19 mouse cellular contexts compared by ENCODE assay signal in genomic region chr15:79929734-79930133, GRCm38 (mm10). TPM values are rescaled to one million over a fixed set of nuclear protein-coding genes. Genes with fewer than 3 reads are reported as not detected.
A peak's percentile ranks its signal among the peaks of the same experiment; 100 is the strongest.
DNase-seq lines count a peak whose midpoint lies in the region; ATAC-seq and TF ChIP-seq lines count a peak whose summit lies in the region.
"Had no signal": no experiment of that assay in that cellular context is flagged by ENCODE, and none has a peak within 500 bp of the region (broad histone marks: within the 10 kb centered on the region; RNA-seq: fewer than 3 reads in every experiment).

No protein-coding gene starts in this region.

- TF ChIP-seq CTCF in E14TG2a.4 (conservative IDR thresholded peaks at IDR 0.05; ENCODE audit: low read length): no peak
- no peak for TF ChIP-seq CTCF in ES-Bruce4 (IDR thresholded peaks at IDR 0.05; ENCODE audit: low read depth, low read length)

- H3K9me3 ChIP-seq in heart, embryonic 13.5 days: no peaks in the 10 kb centered on the region
- H3K9me3 ChIP-seq in megakaryocyte, embryonic 14.5 days: no peaks in the 10 kb centered on the region
- no peaks in the 10 kb centered on the region for H3K9me3 ChIP-seq in E14TG2a.4 (ENCODE audit: low read length)
- no peaks in the 10 kb centered on the region for H3K9me3 ChIP-seq in ES-Bruce4 (replicated peaks; ENCODE audit: control insufficient read depth, insufficient read depth, low read length, poor library complexity, severe bottlenecking)
- H3K9me3 ChIP-seq: embryonic facial prominence, embryonic 15.5 days; forebrain, embryonic 10.5 days; hindbrain, embryonic 12.5 days; intestine, embryonic 15.5 days had no signal

- no peak for ATAC-seq in heart, embryonic 13.5 days (ENCODE audit: extremely low read depth, insufficient number of reproducible peaks, low FRiP score, low TSS enrichment)
- ATAC-seq in megakaryocyte, adult 5-6 weeks (ENCODE audit: poor library complexity, severe bottlenecking): no peak
- ATAC-seq: activated CD4-positive, CD25-positive, alpha-beta regulatory T cell, adult 4 months; forebrain, embryonic 14.5 days; intestine, embryonic 15.5 days had no signal

- H3K4me3 ChIP-seq in heart, embryonic 13.5 days: 0 out of 2 replicates have a peak overlapping the region, but pooled peaks have one; percentile 72
- peak overlapping the region; percentile 23 for H3K4me3 ChIP-seq in megakaryocyte, embryonic 14.5 days (replicated peaks)
- peak overlapping the region; percentile 87 for H3K4me3 ChIP-seq in E14TG2a.4 (replicated peaks; ENCODE audit: low read length)
- 0 out of 2 replicates have a peak overlapping the region, but pooled peaks have one; percentile 0 for H3K4me3 ChIP-seq in ES-Bruce4 (ENCODE audit: low read depth, low read length)
- H3K4me3 ChIP-seq: embryonic facial prominence, embryonic 15.5 days; forebrain, embryonic 10.5 days; heart, adult 2 months; hindbrain, embryonic 12.5 days; intestine, embryonic 15.5 days had no signal

- H3K9ac ChIP-seq in heart, embryonic 13.5 days: no peak overlapping the region
- no peak overlapping the region for H3K9ac ChIP-seq in ES-Bruce4 (ENCODE audit: low read depth, poor library complexity, severe bottlenecking)
- H3K9ac ChIP-seq: embryonic facial prominence, embryonic 15.5 days; hindbrain, embryonic 12.5 days; intestine, embryonic 15.5 days had no signal

- no peaks in the 10 kb centered on the region for H3K36me3 ChIP-seq in heart, embryonic 13.5 days
- H3K36me3 ChIP-seq in megakaryocyte, embryonic 14.5 days (replicated peaks; ENCODE audit: low read length): peaks cover 30% of the 10 kb centered on the region
- H3K36me3 ChIP-seq in E14TG2a.4 (ENCODE audit: insufficient read depth, low read length) (peaks cover 60% of the 10 kb centered on the region), ES-Bruce4 (ENCODE audit: control insufficient read depth, insufficient read depth, low read length, poor library complexity, severe bottlenecking) (peaks cover 21% of the 10 kb centered on the region)
- H3K36me3 ChIP-seq: embryonic facial prominence, embryonic 15.5 days; forebrain, embryonic 10.5 days; hindbrain, embryonic 12.5 days; intestine, embryonic 15.5 days had no signal

- H3K4me1 ChIP-seq in heart, embryonic 13.5 days: peaks cover 27% of the 10 kb centered on the region
- peaks cover 51% of the 10 kb centered on the region for H3K4me1 ChIP-seq in megakaryocyte, embryonic 14.5 days
- H3K4me1 ChIP-seq in E14TG2a.4 (replicated peaks; ENCODE audit: low read depth, low read length): peaks cover 58% of the 10 kb centered on the region
- H3K4me1 ChIP-seq in ES-Bruce4 (ENCODE audit: control insufficient read depth, insufficient read depth, low read length): peaks cover 5% of the 10 kb centered on the region

- H3K4me2 ChIP-seq in heart, embryonic 13.5 days: peak overlapping the region; percentile 96; the same call in 1 of the 2 replicates
- H3K4me2 ChIP-seq: embryonic facial prominence, embryonic 15.5 days; heart, embryonic 11.5 days; hindbrain, embryonic 12.5 days; intestine, embryonic 15.5 days had no signal

- H3K27ac ChIP-seq in heart, embryonic 13.5 days (replicated peaks): no peak overlapping the region
- peak overlapping the region; percentile 29 for H3K27ac ChIP-seq in ES-Bruce4 (ENCODE audit: insufficient read depth, low read length)
- H3K27ac ChIP-seq: embryonic facial prominence, embryonic 15.5 days; forebrain, embryonic 10.5 days; heart, adult 2 months; hindbrain, embryonic 12.5 days; intestine, embryonic 15.5 days had no signal

- H3K27me3 ChIP-seq in heart, embryonic 13.5 days (replicated peaks): peaks cover 58% of the 10 kb centered on the region
- peaks cover 42% of the 10 kb centered on the region for H3K27me3 ChIP-seq in megakaryocyte, embryonic 14.5 days (replicated peaks)
- H3K27me3 ChIP-seq in E14TG2a.4 (ENCODE audit: insufficient read depth, low read length) (no peaks in the 10 kb centered on the region), ES-Bruce4 (ENCODE audit: control insufficient read depth, insufficient read depth, low read length, poor library complexity, severe bottlenecking) (no peaks in the 10 kb centered on the region)

- no peak for TF ChIP-seq EP300 in ES-Bruce4 (IDR thresholded peaks at IDR 0.05; ENCODE audit: insufficient read depth, low read depth, low read length)

- DNase-seq in heart, postnatal 25 days (ENCODE audit: low spot score): no peak
- DNase-seq: adrenal gland, postnatal 14 days; cerebellum, adult 18-20 months; cerebellum, postnatal 14 days; embryo, embryonic 11 days; heart, adult 2 months; heart, postnatal 4 days had no signal

- intact Hi-C loops in heart, postnatal 25 days (cut with DNase I): loop anchor here (5.0 kb wide), 1 partner anchor 97 kb away; the partner anchor contains the start of genes Cbx6 and Npcd

- TF ChIP-seq POLR2A in ES-Bruce4 (IDR thresholded peaks at IDR 0.05; ENCODE audit: insufficient read depth, low read length): no peak

- 72% methylated on average over 3 of the region's 3 CpGs for WGBS in heart, embryonic 13.5 days

RNA-seq across cellular contexts. Expression of gene Apobec3, which starts 38.3 kb away (rescaled TPM):
- 13.5 and 13.9 TPM in 2 replicates for polyA plus RNA-seq in heart, embryonic 13.5 days (2015; fragmentation: Nextera tagmentation; extraction: Ambion mirVana)
- total RNA-seq in heart, postnatal 25 days (2021): 1 to 10 TPM; 6.3 to 6.4 TPM
- polyA plus RNA-seq in megakaryocyte, embryonic 14.5 days (2012; ENCODE audit: insufficient read depth, low replicate concordance): 0.81 and 1.1 TPM in 2 replicates
- 129 and 148 TPM in 2 replicates for total RNA-seq in megakaryocyte, adult 5-6 weeks (2015)
- 124 and 125 TPM in 2 replicates for total RNA-seq in megakaryocyte, adult 5-6 weeks (2017)
- 98.9 and 114 TPM in 2 replicates for polyA plus RNA-seq in ES-Bruce4 (2011; ENCODE audit: insufficient read depth, insufficient read length, low read depth, missing spikeins)

RNA-seq across cellular contexts. Expression of gene Cbx7, which starts 41.2 kb away (rescaled TPM):
- polyA plus RNA-seq in heart, embryonic 13.5 days (2015; fragmentation: Nextera tagmentation; extraction: Ambion mirVana): 1.5 TPM in 2 replicates
- 1 to 10 TPM; 9.4 to 9.8 TPM for total RNA-seq in heart, postnatal 25 days (2021)
- 2.2 and 5.7 TPM in 2 replicates for polyA plus RNA-seq in megakaryocyte, embryonic 14.5 days (2012; ENCODE audit: insufficient read depth, low replicate concordance)
- total RNA-seq in megakaryocyte, adult 5-6 weeks (2015): 4.9 and 5.5 TPM in 2 replicates
- 3.9 and 7.0 TPM in 2 replicates for total RNA-seq in megakaryocyte, adult 5-6 weeks (2017)
- polyA plus RNA-seq in ES-Bruce4 (2011; ENCODE audit: insufficient read depth, insufficient read length, low read depth, missing spikeins): 111 and 112 TPM in 2 replicates

Comparison
In these comparisons a context has a peak if more than half of its experiments do, and no peak if none do; other contexts are left out.
1. H3K4me3 ChIP-seq: peak in every context shown above with its lines; median percentile 87 in E14TG2a.4; 72 in heart, embryonic 13.5 days; 23 in megakaryocyte, embryonic 14.5 days; 0 in ES-Bruce4.
2. RNA of gene Cbx7, which starts 41.2 kb away (polyA plus RNA-seq): 111 to 112 TPM in ES-Bruce4; 2.2 to 5.7 TPM in megakaryocyte, embryonic 14.5 days and 1.5 TPM in heart, embryonic 13.5 days; every median in the first group is over 10 times any median in the second.